Mouse (Mus musculus): ENCODE data around the gene H2al1b. TPM values are rescaled to one million over a fixed set of nuclear protein-coding genes. Genes with fewer than 3 reads are reported as not detected.

H2al1b gene
- polyA plus RNA-seq, 1 experiment from 2014 or later = not detected

Other genes starting within 250 kb of the H2al1b start
- gene H2al1a, start 3.2 kb upstream of the H2al1b start, polyA plus RNA-seq (2015; fragmentation: Nextera tagmentation; extraction: Ambion mirVana) = not detected in 2 replicates
- gene H2al1c, start 3.2 kb downstream of the H2al1b start, polyA plus RNA-seq (2015; fragmentation: Nextera tagmentation; extraction: Ambion mirVana) = not detected in 2 replicates
- gene H2al1d, start 6.4 kb downstream of the H2al1b start, polyA plus RNA-seq (2015; fragmentation: Nextera tagmentation; extraction: Ambion mirVana) = not detected in 2 replicates
- not detected in 2 replicates for gene H2al1e, start 9.5 kb downstream of the H2al1b start, polyA plus RNA-seq (2015; fragmentation: Nextera tagmentation; extraction: Ambion mirVana)
- not detected in 2 replicates for gene H2al1f, start 12.7 kb downstream of the H2al1b start, polyA plus RNA-seq (2015; fragmentation: Nextera tagmentation; extraction: Ambion mirVana)
- gene H2al1g, start 15.8 kb downstream of the H2al1b start, polyA plus RNA-seq (2015; fragmentation: Nextera tagmentation; extraction: Ambion mirVana) = not detected in 2 replicates
- gene H2al1h, start 19.1 kb downstream of the H2al1b start, polyA plus RNA-seq (2015; fragmentation: Nextera tagmentation; extraction: Ambion mirVana) = not detected in 2 replicates
- gene H2al1i, start 22.2 kb downstream of the H2al1b start, polyA plus RNA-seq (2015; fragmentation: Nextera tagmentation; extraction: Ambion mirVana) = not detected in 2 replicates
- gene H2al1j, start 25.4 kb downstream of the H2al1b start, polyA plus RNA-seq (2015; fragmentation: Nextera tagmentation; extraction: Ambion mirVana) = not detected in 2 replicates